Mouse (Mus musculus) MEL (cell line): ENCODE results near the gene Apoc4. TPM values are rescaled to one million over a fixed set of nuclear protein-coding genes. Genes with fewer than 3 reads are reported as not detected.

Experiments used
- DNase-seq: peaks from one replicate; pipeline ENCODE4 v3.0.0; 2011; ENCODE audit warnings: low read depth, low spot score
- H3K27ac ChIP-seq: 2 replicates; pipeline ENCODE4 v1.5.1; 2012; ENCODE audit warnings: low read depth, mild to moderate bottlenecking, control low read depth, low read length, moderate library complexity; ENCODE audit not compliant: control insufficient read depth
- H3K27me3 ChIP-seq, 2 experiments: fragments of 150-350 bp in 1 of 2; sonication (generic) in 1 of 2; 2 replicates each; pipeline ENCODE4 v1.6.1; 2012; ENCODE audit warnings: low read length in 2 of 2, mild to moderate bottlenecking in 2 of 2, improper control_type of control experiment in 1 of 2, moderate library complexity in 1 of 2; ENCODE audit not compliant: insufficient read depth in 2 of 2, control insufficient read depth in 1 of 2
- H3K36me3 ChIP-seq, 2 experiments: 2 replicates each; pipeline ENCODE4 v1.6.1; 2012 to 2014; ENCODE audit warnings: low read length in 2 of 2, improper control_type of control experiment in 1 of 2, inconsistent platforms in 1 of 2, mild to moderate bottlenecking in 1 of 2; ENCODE audit not compliant: insufficient read depth in 2 of 2, control insufficient read depth in 1 of 2
- H3K4me1 ChIP-seq, 2 experiments: fragments of 150-350 bp in 1 of 2; sonication (generic) in 1 of 2; 2 replicates each; pipeline ENCODE4 v1.6.1; 2012; ENCODE audit warnings: low read length in 2 of 2, improper control_type of control experiment in 1 of 2, mild to moderate bottlenecking in 1 of 2; ENCODE audit not compliant: insufficient read depth in 2 of 2, control insufficient read depth in 1 of 2
- H3K4me3 ChIP-seq, 2 experiments: fragments of 150-350 bp in 1 of 2; sonication (generic) in 1 of 2; 2 replicates each; pipeline ENCODE4 v1.5.1; 2012; ENCODE audit warnings: low read depth in 2 of 2, low read length in 2 of 2, mild to moderate bottlenecking in 2 of 2, moderate library complexity in 2 of 2, control low read depth in 1 of 2, improper control_type of control experiment in 1 of 2; ENCODE audit not compliant: control insufficient read depth in 1 of 2, insufficient read depth in 1 of 2
- H3K79me2 ChIP-seq: 2 replicates; pipeline ENCODE4 v1.6.1; 2012; ENCODE audit warnings: mild to moderate bottlenecking, low read length, moderate library complexity; ENCODE audit not compliant: control insufficient read depth, poor library complexity, insufficient read depth
- H3K9ac ChIP-seq: 2 replicates; pipeline ENCODE4 v1.6.1; 2012; ENCODE audit warnings: low read depth, mild to moderate bottlenecking, control low read depth, low read length, moderate library complexity; ENCODE audit not compliant: control insufficient read depth, poor library complexity, severe bottlenecking
- H3K9me3 ChIP-seq: fragments of 150-350 bp; sonication (generic); replicated peaks from 2 replicates; pipeline ENCODE4 v1.6.1; 2012; ENCODE audit warnings: mild to moderate bottlenecking, low read length, improper control_type of control experiment, moderate library complexity; ENCODE audit not compliant: insufficient read depth
- E2F4 ChIP-seq: IDR thresholded peaks from 2 replicates; pipeline ENCODE4 v1.6.1; 2011; ENCODE audit warnings: low read depth, low read length, improper control_type of control experiment, borderline replicate concordance
- ETS1 ChIP-seq: IDR thresholded peaks from 2 replicates; pipeline ENCODE4 v1.6.1; 2012; ENCODE audit warnings: low read depth, mild to moderate bottlenecking, inconsistent platforms, low read length, improper control_type of control experiment, moderate library complexity
- GABPA ChIP-seq: IDR thresholded peaks from 2 replicates; pipeline ENCODE4 v1.6.1; 2012; ENCODE audit warnings: low read depth, mild to moderate bottlenecking, inconsistent platforms, low read length, improper control_type of control experiment, moderate library complexity
- JUND ChIP-seq: IDR thresholded peaks from 2 replicates; pipeline ENCODE4 v1.6.1; 2011; ENCODE audit warnings: low read depth, mild to moderate bottlenecking, improper control_type of control experiment, low read length
- MAFK ChIP-seq: IDR thresholded peaks from 2 replicates; pipeline ENCODE4 v1.6.1; 2011; ENCODE audit warnings: low read depth, mild to moderate bottlenecking, low read length, improper control_type of control experiment, borderline replicate concordance
- MAX ChIP-seq: IDR thresholded peaks from 2 replicates; pipeline ENCODE4 v1.6.1; 2011; ENCODE audit warnings: low read length, improper control_type of control experiment
- MEF2A ChIP-seq: IDR thresholded peaks from 2 replicates; pipeline ENCODE4 v1.6.1; 2014; ENCODE audit warnings: low read depth, mild to moderate bottlenecking, inconsistent platforms, low read length, improper control_type of control experiment; ENCODE audit not compliant: poor library complexity, insufficient replicate concordance, severe bottlenecking; ENCODE audit errors: extremely low read depth
- MYB ChIP-seq: IDR thresholded peaks from 2 replicates; pipeline ENCODE4 v1.6.1; 2011; ENCODE audit warnings: mild to moderate bottlenecking, low read depth, low read length, improper control_type of control experiment
- NRF1 ChIP-seq: IDR thresholded peaks from 2 replicates; pipeline ENCODE4 v1.6.1; 2014; ENCODE audit warnings: low read depth, mild to moderate bottlenecking, inconsistent platforms, low read length, improper control_type of control experiment, moderate library complexity; ENCODE audit not compliant: poor library complexity, insufficient read depth, severe bottlenecking
- RAD21 ChIP-seq: IDR thresholded peaks from 2 replicates; pipeline ENCODE4 v1.6.1; 2011; ENCODE audit warnings: mild to moderate bottlenecking, low read depth, low read length, improper control_type of control experiment
- RCOR1 ChIP-seq: IDR thresholded peaks from 2 replicates; pipeline ENCODE4 v1.6.1; 2012; ENCODE audit warnings: low read depth, mild to moderate bottlenecking, inconsistent platforms, low read length, improper control_type of control experiment
- TAL1 ChIP-seq: IDR thresholded peaks from 2 replicates; pipeline ENCODE4 v1.6.1; 2012; ENCODE audit warnings: mild to moderate bottlenecking, inconsistent platforms, low read length, moderate library complexity, mixed read lengths
- TBP ChIP-seq: IDR thresholded peaks from 2 replicates; pipeline ENCODE4 v1.8.0; 2011; ENCODE audit warnings: low read depth, low read length, improper control_type of control experiment
- TCF12 ChIP-seq: IDR thresholded peaks from 2 replicates; pipeline ENCODE4 v1.6.1; 2014; ENCODE audit warnings: low read depth, mild to moderate bottlenecking, inconsistent platforms, low read length, improper control_type of control experiment, moderate library complexity
- ZC3H11A ChIP-seq: IDR thresholded peaks from 2 replicates; pipeline ENCODE4 v1.6.1; 2012; ENCODE audit warnings: low read depth, mild to moderate bottlenecking, inconsistent platforms, low read length, improper control_type of control experiment
- polyA plus RNA-seq, 2 experiments: library from polyadenylated mRNA; stranded (reverse) in 1 of 2; unstranded in 1 of 2; fragments of >175 nt in 1 of 2; fragments of >200 nt in 1 of 2; gene quantifications; 2 replicates each; pipeline versions ENCODE4 v1.2.1 to v1.2.4; 2012; ENCODE audit warnings: low replicate concordance in 2 of 2, low read depth in 1 of 2; ENCODE audit not compliant: insufficient read length in 2 of 2, insufficient read depth in 1 of 2, missing spikeins in 1 of 2
- total RNA-seq: library from RNA; depleted of rRNA; stranded (reverse); fragments of 300-350 nt; gene quantifications from 2 replicates; pipeline ENCODE4 v1.2.3, GENCODE M21; 2012

The Apoc4 gene
- total and polyA plus RNA-seq, 3 experiments = not detected

DNA sequence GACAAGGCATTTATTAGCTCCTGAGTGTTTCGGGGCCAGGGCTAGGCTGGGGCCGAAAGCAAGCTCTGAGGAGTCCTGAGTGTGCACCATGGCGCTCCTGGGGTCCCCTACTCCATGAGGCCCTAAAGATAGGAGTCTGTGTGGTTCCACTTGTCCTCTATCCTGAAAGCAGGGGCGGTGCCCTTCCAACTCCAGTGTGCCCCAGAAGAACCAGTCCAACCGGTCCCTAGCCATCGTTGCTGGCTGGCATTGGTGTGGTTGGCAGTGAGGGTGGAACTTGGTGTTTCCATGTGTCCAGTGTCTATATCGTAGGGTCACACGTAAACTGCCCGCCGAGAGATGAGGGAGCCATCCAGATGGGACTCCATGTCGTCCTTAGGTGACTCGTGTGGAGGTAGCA, 42.9 kb upstream of the Apoc4 start:
- Histone ChIP-seq H3K79me2 (no peaks in the 10 kb centered on the region), H3K36me3 (peaks cover 0 to 5% of the 10 kb centered on the region in 2 experiments; a peak in 2 of 4 replicates), H3K9me3 (no peaks in the 10 kb centered on the region), H3K27ac (no peak overlapping the region), H3K27me3 (no peaks in the 10 kb centered on the region), H3K9ac (no peak overlapping the region), H3K4me3 (no peak overlapping the region), H3K4me1 (peaks cover 0 to 10% of the 10 kb centered on the region in 2 experiments; a peak in 2 of 4 replicates)
- TF ChIP-seq E2F4 (no peak), MAFK (no peak), TAL1 (no peak), TBP (no peak), NRF1 (no peak)
- DNase-seq = no peak

DNA sequence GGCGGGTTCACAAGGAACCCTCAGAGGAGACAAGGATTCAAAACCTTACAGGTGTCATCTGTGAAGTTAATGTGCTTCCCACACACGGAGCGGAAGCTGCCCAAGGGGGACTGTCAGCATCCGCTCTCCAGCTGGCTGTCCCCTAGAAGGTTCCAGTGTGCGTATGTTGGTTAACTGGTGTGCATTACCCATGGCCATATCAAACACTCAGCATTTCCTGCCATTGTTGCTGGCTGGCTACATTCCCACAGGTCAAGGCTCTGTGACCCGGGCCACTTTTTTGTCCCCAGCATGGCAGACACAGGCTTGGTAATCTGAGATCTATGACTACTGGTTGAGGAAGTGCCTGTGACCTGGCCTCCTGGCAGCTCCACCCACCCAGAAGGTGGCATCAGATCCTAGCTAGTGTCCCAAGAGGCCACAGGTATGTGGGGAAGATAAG, 41.5 kb upstream of the Apoc4 start:
- no peaks in the 10 kb centered on the region for H3K27me3 ChIP-seq
- no peaks in the 10 kb centered on the region for H3K79me2 ChIP-seq
- H3K9me3 ChIP-seq = no peaks in the 10 kb centered on the region
- peaks cover 0 to 5% of the 10 kb centered on the region in 2 experiments; a peak in 2 of 4 replicates for H3K36me3 ChIP-seq
- H3K9ac ChIP-seq = no peak overlapping the region
- DNase-seq = peak; percentile 45
- TF ChIP-seq TCF12 (no peak), TAL1 (no peak), ZC3H11A (no peak), GABPA (no peak), MAX (no peak), RAD21 (no peak), MYB (no peak), JUND (no peak), RCOR1 (no peak), ETS1 (no peak), MEF2A (no peak)
- H3K4me3 ChIP-seq = no peak overlapping the region
- no peak overlapping the region for H3K27ac ChIP-seq
- H3K4me1 ChIP-seq = peaks cover 0 to 10% of the 10 kb centered on the region in 2 experiments; a peak in 2 of 4 replicates
